Mouse (Mus musculus) embryonic fibroblast, embryonic 13.5 days (primary cell): Measurements from ENCODE around the gene Rufy1. TPM values are rescaled to one million over a fixed set of nuclear protein-coding genes. Genes with fewer than 3 reads are reported as not detected.

Experiments used
- H3K27ac ChIP-seq: 2 replicates; pipeline ENCODE4 v1.5.1; 2012; ENCODE audit warnings: low read length, control low read depth, inconsistent platforms; ENCODE audit not compliant: insufficient read depth
- H3K4me1 ChIP-seq: 2 replicates; pipeline ENCODE4 v1.6.1; 2011; ENCODE audit warnings: low read length; ENCODE audit not compliant: control insufficient read depth, insufficient read depth
- H3K4me3 ChIP-seq: 2 replicates; pipeline ENCODE4 v1.5.1; 2011; ENCODE audit warnings: mild to moderate bottlenecking, control low read depth, low read length; ENCODE audit not compliant: insufficient read depth
- CTCF ChIP-seq: IDR thresholded peaks from 2 replicates; pipeline ENCODE4 v1.5.1; 2011; ENCODE audit warnings: mild to moderate bottlenecking, control low read depth, low read length, moderate library complexity, borderline replicate concordance; ENCODE audit not compliant: insufficient read depth
- POLR2A ChIP-seq: IDR thresholded peaks from 2 replicates; pipeline ENCODE4 v1.6.1; 2011; ENCODE audit warnings: low read depth, mild to moderate bottlenecking, control low read depth, low read length, moderate library complexity
- polyA plus RNA-seq: library from polyadenylated mRNA; stranded (reverse); fragments of >200 nt; gene quantifications from 2 replicates; pipeline ENCODE4 v1.2.4, GENCODE M21; 2011; ENCODE audit warnings: low read depth; ENCODE audit not compliant: missing spikeins, insufficient read length

Gene Rufy1
- 19.3 and 19.8 TPM in 2 replicates for polyA plus RNA-seq

DNA sequence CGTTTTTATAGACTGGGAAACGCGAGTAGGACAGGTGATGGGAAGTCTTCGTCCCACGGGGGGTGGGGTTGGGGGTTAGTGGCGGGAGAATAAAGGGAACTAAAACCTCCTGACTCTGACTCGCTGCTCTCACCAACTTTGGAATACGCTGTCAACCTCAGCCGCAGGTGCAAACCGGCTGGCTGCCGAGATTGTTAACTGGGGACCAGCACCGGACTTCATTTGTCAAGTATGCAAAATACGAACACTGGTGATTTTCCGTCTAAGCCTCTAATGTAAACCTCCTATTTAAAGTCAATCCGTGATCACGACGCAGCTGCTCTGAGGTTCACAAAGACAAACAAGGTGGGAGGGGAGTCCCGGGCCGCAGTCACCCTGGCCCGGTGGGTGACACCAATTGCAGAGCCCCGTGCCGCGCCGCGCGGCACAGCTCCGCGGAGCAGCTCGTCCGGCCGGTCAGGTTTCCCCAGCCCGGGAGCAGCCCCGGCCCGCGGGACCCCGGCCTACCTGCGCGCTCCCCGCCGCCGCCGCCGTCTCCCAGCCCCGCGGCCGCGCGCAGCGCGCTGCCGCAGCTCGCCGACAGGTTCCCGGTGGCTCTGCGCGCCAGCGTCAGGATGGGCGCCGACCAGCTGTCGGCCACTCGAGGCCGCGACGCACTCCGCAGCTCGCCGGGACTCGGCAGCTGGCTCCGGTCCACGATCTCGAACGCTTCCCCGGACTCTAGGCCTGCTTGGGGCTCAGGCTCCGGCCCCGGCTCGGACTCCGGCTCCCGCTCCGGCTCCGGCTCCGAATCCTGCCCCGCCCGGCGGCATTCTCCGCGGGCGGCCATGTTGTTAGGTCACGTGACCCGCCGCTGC lies at the start of gene Rufy1:
TSS of gene Rufy1 (minus strand) at position 849 of the 857 bp plus-strand sequence.
- peak within 1 kb of the TSS; percentile 75 for H3K4me3 ChIP-seq
- TF ChIP-seq CTCF (no peak), POLR2A (peak; percentile 51)
- H3K27ac ChIP-seq = peak within 1 kb of the TSS; percentile 89
- peaks cover 10% of the 10 kb centered on the region for H3K4me1 ChIP-seq

DNA sequence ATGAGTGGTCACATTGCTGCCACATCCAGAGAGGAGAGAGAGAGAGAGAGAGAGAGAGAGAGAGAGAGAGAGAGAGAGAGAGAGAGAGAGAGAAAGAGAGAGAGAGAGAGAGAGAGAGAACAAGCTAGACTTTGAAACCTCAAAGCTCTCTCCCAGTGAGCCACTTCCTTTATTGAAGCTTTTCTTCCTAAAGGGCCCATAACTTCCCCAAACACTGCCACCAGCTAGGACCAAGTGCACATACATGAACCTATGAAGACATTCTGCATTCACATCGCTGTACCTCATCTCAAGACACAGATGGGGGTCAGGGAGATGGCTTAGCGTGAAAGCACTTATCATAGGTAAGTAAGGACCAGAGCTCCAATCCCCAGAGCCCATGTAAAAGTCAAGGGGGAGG lies 47.1 kb upstream of the Rufy1 start:
- Histone ChIP-seq H3K27ac (no peak overlapping the region), H3K4me3 (no peak overlapping the region), H3K4me1 (no peaks in the 10 kb centered on the region)
- no peak for TF ChIP-seq CTCF
- TF ChIP-seq POLR2A = no peak

DNA sequence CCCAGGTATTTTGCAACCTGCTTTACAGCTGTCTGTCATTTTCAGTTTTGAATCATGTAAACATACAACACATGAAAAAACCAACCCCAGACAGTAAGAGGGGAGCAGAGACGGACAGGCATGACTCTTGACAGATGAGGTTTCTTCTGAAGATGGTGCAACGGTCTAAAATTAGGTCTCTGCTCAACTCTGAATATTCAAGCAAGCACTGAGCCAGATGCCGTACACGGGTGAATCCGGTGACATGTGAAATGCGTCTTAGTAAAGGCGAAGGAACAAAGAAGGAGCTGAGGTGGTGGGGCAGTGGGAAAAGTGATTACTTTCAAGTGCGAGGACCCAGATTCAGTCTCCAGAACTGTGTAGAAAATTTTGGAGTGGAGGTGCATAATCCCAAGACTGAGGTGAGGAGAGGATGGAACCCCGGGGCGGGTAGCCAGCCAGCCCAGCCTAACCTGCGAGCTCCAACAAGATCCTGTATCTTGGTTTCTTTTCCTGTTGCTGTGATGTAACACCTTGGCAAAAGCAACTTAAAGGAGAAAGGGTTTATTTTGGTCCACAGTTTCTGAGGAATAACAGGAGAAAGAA lies 46.7 kb upstream of the Rufy1 start:
- Histone ChIP-seq H3K4me1 (no peaks in the 10 kb centered on the region), H3K4me3 (no peak overlapping the region), H3K27ac (no peak overlapping the region)
- TF ChIP-seq CTCF (no peak), POLR2A (no peak)

DNA sequence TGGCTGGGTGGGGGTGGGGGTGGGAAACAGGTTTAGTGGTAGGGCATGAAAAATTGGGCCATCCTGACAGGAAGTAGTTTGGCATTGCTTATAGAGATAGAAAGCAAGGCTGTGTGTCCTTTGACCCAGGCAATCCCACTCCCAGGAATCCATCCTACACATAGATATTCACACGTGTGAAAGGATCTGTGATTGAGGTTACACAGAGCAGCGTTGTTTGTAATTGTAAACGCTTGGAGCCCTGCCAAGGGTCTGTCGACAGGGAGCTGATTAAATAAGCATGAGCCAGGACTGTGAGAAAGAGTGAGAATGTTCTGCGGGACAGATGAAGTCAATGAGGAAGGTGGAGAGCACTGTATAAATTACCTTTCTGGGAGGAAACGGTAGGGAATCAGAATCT lies 46.0 kb upstream of the Rufy1 start:
- no peaks in the 10 kb centered on the region for H3K4me1 ChIP-seq
- H3K4me3 ChIP-seq = no peak overlapping the region
- H3K27ac ChIP-seq = no peak overlapping the region
- no peak for TF ChIP-seq CTCF
- no peak for TF ChIP-seq POLR2A

DNA sequence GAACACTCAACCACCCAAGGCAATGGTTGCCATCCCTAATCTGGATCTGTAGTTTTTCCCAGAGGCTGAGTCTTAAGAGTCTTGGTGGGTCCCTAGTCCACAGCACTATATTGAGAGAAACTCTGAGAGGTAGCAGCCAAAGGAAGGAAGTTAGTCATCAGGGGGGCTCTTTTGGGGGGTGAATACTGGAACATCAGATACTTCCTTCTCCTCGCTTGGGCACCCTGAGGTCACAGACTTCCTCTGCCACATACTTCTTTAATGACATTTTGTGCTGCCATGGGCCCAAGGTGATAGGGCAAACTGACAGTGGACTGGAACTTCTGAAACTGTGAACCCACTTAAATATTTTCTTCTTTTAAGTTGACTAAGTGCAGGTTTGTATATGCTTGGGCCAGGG lies 43.0 kb upstream of the Rufy1 start:
- H3K4me1 ChIP-seq = no peaks in the 10 kb centered on the region
- no peak overlapping the region for H3K4me3 ChIP-seq
- TF ChIP-seq POLR2A (no peak), CTCF (no peak)
- H3K27ac ChIP-seq = no peak overlapping the region

DNA sequence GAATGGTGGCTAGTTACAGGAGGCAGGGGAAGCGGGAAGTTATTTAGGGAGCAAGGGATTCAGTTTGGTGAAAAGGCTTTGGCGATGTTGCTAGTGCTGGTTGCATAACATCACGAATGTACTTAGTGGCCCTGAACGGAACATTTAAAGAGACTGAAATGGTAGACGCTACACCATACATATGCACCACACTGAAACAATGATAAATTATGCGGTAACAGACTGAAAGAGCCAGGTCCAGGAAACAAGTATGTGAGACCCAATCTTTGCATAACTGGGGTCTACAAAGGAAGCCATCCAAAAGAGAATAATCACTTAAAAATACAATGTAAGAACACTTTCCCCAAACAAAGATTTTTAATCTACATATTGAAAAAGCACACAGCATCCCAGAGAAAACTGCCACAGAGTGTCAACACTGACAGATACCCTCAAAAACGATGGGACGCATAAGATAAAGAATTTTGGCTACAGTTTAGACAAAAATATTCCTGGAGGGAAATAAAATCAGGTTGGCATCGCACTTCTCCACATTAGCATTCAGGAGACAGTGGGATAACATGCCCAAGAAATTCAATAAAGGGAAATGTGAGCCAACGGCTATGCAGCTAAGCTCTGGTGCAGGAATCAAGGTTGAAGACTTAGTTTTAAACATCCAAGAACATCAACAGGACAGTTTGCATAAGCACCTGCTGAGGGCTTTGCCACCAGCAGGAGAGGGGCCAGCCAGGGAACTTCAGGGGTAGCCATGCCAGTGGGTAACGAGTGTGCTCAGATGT lies 41.4 kb upstream of the Rufy1 start:
- no peak for TF ChIP-seq POLR2A
- no peak for TF ChIP-seq CTCF
- Histone ChIP-seq H3K4me1 (no peaks in the 10 kb centered on the region), H3K4me3 (no peak overlapping the region), H3K27ac (no peak overlapping the region)

DNA sequence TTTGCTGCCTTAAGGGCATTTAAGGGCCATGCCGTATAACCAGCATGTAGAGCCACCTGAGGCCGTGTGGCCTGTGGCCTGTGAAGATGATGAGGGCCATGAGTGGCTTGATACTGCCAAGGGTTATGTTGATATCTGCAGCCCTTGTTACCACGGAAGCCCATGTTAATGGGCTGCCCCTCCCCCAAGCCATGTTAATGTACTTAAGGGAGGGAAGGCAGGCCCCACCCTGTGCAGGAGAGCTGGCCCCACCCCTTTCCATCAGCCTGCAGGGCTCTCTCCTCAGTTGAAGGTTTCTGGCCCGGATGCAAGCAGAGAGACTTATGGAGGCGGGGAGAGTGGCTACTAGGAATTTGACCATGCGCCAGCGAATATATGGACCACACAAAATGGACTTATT lies 30.6 kb upstream of the Rufy1 start:
- H3K4me3 ChIP-seq = no peak overlapping the region
- no peak for TF ChIP-seq POLR2A
- TF ChIP-seq CTCF = no peak
- no peak overlapping the region for H3K27ac ChIP-seq
- no peaks in the 10 kb centered on the region for H3K4me1 ChIP-seq

DNA sequence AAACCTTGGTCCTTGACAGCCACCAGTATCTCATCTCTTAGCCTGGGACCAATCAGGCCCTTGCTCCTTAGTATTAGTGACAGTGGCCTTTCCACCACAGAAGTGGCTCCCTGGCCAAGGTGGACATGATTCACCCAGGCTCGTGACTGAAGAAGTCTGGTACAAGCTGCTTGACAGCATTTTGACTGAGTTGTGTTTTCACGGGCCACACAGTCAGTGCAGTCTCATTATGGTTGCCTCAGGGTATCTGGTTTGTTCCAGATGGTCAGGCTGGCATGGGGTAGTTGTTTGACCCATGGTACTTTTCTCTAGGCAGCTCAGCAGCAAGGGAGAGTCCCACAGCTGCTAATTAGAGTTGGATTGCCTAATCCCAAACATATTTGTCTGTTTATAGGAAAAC lies 28.3 kb upstream of the Rufy1 start:
- Histone ChIP-seq H3K4me1 (no peaks in the 10 kb centered on the region), H3K4me3 (no peak overlapping the region), H3K27ac (no peak overlapping the region)
- TF ChIP-seq POLR2A (no peak), CTCF (no peak)

DNA sequence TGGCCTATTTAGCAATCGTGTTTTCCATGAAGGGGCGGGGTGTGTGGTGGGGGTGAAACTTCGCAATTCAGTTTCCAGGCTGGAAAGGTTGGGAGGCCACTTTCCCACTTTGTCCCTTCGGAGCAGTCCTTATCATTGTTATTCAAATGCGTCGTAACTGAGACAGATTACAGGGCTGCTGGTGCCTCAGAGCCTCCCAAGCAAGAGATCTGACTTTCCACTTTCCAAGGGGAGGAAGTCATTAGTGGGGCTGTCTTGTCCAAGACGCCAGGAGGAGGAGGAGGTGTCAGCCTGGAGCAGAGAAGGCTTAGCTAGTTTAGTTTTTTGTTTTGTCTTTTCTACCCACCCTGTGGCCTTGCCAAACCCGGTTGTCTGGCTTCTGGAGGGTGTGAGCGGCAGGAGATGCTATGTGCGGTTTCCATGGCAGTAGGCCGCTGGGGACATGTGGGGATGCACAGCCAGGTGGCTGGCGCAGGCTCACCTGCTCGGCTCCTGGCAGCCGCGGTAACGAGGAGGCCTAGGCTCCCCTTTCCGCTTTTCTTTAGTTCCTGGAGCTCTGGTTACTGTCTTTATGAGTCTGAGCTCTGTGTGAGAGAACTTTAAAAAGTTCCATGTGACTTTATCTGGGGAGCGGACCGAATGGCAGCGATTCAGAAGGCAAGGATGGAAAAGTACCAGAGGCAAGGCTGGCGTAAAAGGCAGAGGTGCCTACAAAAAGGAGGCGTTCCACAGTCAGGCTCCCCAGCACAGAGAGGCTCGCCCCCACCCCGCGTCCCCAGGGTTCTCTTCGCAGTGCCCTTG lies 26.4 kb upstream of the Rufy1 start:
- Histone ChIP-seq H3K4me1 (no peaks in the 10 kb centered on the region), H3K4me3 (no peak overlapping the region), H3K27ac (no peak overlapping the region)
- TF ChIP-seq CTCF (no peak), POLR2A (no peak)
